Mouse (Mus musculus): ENCODE results near the gene Zbtb25.
A peak's percentile ranks its signal among the peaks of the same experiment; 100 is the strongest.

The Zbtb25 gene

DNA sequence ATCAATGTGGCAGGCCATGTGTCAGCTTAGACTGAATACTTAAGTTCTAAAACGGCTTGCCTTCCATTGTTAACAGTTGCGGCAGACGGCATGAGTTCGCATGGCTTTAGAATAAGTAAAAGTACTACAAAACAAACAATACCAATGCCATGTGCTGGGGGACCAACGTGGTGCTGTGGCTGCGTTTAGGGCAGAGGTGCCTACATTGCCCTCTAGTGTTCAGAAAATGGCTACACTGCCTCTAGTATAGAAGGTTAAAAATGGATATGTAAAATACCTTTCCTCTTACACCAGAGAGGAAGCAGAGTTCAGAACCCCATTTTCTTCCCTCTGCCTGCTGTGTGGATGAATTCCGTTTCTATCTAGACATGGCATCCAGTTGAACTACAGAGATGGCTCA is 7.2 kb upstream of the Zbtb25 start:
- no peak for DNase-seq (ENCODE audit: low spot score)

DNA sequence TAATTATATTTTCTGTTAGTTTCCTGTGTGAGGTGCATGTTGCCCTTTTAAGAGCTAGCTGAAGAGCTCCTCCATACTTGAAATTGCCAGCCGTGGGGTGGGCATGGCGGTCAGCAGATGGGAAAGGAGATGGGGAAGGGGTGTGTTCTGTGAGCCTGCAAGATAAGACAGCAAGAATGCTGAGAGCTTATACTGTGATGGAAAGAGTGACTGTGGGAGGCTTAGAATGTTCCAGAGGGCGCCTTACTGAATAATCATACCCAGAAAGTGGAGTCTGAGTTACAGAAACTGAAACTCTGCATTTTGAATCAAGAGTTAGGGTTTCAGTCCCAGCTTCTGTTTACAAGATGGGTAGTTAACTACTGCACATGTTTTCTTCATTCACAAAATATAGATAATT is 6.1 kb upstream of the Zbtb25 start:
- no peak for DNase-seq (ENCODE audit: low spot score)

DNA sequence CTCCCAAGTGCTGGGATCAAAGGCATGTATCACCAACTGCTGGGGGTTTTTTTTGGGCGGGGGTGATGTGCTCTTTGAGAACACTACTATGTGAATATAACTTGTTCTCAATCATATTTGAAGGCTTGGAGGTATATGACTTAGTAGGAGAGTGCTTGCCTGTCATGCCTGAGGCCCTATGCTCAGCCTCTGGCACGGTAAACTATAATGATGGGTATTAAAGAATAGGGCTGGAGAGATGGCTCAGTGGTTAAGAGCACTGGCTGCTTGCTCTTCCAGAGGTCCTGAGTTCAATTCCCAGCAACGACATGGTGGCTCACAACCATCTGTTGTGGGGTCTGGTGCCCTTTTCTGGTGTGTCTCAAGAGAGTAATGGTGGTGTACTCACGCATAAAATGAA is 5.5 kb upstream of the Zbtb25 start:
- DNase-seq (ENCODE audit: low spot score) = no peak

DNA sequence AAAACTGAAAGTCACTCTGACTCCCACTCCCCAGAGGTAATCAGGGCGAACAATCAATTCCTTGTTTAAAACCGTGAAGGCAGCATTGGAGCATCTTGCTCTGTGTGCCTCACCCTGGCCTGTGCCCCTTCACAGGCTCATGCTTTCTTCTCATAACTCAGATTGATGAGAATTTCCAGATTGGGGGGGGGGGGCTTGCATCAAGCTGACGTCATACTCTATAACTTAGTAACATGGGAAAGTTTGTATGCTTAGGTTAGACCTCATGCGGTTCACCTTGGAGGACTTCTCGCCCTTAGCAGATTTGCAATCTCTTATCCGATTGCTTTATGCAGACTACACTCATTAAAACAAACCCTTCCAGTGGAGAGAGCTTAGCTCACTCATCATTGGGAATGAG is 4.6 kb upstream of the Zbtb25 start:
- no peak for DNase-seq (ENCODE audit: low spot score)

DNA sequence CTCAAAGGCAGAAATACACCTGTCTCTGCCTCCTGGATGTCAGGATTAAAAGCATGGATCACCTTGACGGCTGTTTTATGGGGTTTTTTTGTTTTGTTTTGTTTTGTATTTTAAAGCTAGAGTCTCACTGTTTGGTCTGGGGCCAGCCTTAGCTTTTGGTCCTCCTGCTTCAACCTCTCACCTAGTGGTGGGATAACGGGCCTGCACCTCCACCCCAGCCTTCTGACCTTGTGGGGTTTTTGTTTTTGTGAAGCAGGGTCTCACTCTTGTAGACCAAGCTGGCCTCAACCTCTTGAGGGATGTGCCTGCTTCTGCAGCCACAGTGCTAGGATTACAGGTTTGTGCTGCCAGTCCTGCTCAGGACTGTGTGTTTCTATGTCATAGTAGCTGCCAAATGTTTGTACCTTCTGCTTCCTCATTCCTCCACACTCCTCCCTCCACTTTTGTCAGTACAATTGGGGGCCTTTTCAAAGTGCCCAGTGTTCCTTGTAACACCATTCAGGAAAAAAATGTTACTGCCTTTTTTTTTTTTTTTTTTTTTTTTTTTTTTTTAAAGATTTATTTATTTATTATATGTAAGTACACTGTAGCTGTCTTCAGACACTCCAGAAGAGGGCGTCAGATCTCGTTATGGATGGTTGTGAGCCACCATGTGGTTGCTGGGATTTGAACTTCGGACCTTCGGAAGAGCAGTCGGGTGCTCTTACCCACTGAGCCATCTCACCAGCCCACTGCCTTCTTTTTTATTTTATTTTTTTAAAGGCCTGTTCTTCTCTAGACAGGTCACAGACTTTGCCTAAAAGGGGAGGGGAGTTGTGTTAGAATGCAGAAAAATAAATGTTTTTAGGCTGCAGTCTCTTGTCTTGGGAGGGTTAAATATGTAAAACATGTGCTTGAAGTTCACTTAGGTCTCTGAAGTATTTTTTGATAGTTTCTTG is 3.7 kb upstream of the Zbtb25 start:
- DNase-seq (ENCODE audit: low spot score) = no peak

DNA sequence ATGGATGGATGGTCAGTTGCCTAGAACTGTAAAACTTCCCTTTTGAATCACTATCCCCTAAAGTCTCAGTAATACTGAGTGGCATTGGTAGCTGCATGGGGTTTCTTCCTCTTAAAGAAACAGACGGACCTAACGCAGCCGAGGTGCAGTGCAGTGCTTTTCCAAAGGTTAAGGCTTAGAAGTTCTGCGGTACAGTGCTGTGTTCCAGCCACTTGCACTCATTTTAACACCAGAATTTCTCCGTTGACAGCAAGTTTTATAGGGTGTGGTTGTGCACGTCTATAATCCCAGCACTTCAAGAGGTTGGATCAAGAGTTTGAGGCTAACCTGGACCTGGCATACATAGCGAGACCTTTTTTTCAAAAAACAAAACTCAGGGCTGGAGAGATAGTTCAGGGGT is 2.6 kb upstream of the Zbtb25 start:
- DNase-seq (ENCODE audit: low spot score) = no peak

DNA sequence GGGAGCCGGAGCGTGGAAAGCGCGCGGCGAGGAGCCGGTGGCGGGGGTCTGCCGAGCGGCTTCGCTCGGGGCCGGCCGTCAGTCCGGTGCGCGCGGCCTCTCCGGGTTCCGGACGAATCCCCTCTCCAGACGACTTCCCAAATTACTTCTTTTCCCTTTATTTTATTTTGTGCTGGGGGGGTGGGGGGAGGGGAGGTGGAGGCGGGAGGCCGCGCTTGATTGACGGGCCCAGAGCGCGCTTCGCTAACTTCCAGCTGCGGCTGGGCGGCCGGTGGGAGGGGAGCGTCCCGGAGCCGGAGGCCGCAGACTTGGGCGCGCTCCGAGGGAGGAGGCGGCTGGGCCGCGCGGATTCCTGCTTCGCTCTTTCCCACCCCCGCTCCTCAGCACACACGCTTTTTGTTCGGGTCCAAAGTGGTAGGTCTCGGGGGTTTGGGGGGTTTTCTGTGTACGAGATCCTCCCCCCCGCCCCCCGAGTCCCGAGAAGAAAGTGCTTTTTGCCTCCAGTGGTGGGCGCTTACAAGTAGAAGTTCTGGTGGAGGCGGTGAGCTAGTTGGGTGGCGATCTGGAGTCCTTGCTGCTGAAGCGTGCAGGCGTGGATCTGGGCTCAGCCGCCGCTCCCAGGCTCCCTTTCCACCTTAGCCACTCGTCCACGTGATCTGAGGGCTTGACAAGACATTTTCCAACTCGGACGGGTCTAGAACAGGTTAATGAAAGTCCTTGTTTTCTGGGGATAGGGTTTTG is 1.6 kb upstream of the Zbtb25 start:
- DNase-seq (ENCODE audit: low spot score) = no peak

DNA sequence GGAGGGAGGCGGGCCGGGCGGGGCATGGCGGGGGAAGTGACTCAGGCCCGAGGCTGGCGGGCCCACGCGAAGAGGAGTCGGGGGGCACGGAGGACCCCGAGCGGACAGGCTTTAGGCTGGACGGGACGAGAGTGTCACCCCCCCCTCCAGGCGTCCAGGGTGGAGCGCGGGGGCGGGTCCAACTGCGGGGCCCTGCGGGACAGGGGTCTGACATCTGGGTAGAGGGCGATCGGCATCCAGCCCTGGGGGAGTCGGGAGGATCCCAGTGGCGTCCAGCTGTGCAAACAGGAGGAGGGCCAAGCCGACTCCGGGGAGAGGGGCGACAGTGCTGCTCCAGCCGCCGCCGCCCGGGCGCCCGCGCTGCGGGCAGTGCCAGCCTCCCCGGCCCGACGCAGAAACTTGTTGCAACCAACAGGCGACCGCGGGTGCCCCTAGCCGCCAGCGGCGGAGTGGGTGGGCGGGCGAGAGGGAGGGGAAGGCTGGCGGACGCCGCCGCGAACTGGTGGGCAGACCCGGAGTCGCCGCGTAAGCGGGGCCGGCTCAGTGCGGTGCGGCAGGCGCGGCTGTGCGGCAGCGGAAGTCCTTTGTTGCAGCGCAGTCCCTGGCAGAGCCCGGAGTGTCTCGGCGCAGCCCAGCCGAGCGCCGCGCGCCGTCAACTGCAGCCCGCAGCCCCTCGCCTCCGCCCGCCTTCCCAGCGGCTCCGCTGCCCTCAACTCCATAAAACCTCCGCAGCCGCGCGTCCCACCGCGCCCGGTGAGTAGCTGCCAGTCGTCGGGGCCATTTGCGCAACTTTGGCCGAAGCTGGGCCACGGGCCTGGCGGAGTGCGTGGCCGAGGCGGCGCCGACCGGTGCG is 802 bp upstream of the Zbtb25 start, which contains the start of gene Zbtb1:
Gene Zbtb1 (plus strand): TSS at position 289 of the 853 bp plus-strand sequence.
- DNase-seq (ENCODE audit: low spot score) = no peak

DNA sequence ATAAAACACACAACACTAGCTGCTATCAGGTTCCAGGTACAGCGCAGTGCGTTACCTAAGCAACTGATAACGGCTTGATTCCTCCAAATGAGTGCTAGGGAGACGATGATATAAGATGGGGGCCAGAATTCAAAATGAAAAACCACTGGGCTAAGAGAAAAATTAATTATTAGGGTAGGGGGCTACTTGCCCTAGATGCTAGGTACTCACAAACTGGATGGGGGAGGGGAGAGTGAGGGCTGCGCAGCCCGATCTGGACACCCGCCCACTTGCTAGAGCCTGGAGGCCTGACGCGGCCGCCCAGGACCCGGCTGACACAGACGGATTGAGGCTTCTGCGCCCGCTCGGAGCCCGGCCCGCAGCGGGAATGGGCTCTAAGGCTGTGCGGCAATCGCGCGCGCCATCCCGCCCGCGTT is 604 bp downstream of the Zbtb25 start:
- DNase-seq (ENCODE audit: low spot score) = no peak

DNA sequence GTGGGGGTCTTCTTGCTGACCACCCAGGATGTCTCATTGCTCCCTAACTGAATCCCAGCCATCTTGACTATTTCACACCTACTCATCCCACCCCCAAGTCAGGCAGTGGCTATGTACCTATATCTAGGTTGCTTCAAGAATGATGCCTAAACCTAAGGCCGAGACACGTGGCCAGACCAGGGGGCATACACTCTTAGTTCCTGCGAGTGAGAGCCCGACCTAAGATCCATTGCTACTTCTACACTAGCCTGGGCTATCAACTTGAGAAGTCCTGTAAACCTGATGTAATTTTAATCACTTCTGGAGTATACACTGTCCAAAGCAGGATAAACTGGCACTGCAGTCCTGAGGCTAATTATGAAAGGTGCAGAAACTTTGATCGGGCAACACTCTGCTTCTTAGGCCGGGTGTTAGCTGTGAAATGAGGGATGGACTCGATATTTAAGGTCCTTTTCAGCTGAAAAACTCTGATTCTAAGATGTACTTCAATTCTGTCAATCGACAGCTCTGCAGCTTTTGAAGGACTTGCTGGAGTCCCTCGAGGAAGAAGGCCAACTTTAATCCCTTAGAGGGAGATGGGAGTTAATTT is 1.1 kb downstream of the Zbtb25 start:
- DNase-seq (ENCODE audit: low spot score) = no peak

DNA sequence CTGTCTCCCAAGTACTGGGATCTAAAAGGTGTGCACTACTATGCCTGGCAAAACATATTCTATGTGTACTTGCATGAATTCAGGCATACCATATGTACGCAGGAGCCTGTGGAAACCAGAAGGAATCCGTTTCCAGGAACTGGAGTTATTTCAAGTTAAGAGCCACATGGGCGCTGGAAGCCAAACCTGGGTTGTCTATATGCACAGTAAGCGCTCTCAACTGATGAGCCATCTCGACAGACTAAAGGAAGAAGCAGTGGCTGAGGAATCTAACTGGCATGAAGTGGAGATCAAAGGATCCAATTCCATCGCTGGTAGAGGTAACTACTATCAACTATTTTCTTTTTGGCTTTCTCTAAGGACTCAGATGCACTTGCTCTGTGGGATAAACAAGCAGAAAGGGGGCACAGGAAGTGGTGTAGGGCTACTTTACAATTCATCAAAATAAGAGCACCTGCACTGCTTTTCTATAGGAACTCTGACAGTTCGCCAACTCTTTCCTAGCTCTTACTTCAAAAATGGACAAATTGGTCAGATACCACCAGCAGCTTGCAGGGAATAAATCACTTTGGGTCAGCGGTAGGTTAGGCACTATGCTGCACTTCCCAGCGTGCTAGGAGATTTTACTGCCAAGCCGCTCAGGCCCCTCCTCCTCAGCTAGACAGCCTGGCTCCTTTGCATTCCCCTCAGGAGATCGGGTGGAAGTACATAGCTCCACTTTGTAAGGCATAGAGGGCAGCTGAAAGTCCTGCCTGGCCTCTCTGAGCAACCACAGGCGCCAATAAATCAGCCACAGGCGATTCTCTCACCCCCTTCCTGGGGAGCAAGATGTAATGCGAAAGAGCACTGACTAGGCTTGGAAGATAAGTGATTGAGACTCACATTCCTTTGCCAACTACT is 2.1 kb downstream of the Zbtb25 start:
- DNase-seq (ENCODE audit: low spot score) = no peak

DNA sequence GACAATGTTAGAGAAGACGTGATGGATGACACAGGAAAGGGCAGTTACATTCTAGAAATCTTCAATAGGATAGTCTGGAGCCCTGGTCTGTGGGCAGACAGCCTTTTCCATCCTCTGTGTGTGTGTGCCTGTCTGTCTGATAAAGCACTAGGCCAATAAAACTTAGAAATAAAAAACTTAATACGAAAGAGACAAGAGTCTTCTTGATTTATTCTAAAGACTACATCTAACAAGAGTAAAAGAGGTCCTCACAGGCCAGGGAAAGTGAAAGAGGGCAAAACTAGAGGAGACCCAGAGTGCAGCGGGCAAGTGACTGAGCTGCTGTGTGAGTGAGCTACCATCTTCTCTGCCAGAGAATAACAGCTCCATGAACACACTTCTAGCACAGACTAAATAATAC is 3.1 kb downstream of the Zbtb25 start:
- no peak for DNase-seq (ENCODE audit: low spot score)

DNA sequence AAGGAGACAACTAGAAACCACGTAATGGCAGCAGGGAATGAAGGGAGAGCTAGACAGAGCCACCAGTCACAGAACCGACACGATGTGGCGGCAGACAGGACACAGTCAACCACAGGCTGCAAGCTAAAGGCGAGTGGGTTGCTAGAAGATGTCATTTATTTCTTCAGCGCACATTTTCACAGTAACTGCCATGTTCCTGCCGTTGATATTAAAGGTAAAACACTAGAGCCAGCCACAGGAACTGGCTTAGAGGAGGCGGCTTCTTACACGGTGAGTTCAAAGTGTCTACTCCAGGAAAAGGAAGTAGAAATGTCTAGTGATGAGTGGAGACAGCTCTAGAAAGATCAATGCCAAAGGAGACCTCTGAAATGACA is 7.1 kb downstream of the Zbtb25 start:
- DNase-seq (ENCODE audit: low spot score) = no peak

DNA sequence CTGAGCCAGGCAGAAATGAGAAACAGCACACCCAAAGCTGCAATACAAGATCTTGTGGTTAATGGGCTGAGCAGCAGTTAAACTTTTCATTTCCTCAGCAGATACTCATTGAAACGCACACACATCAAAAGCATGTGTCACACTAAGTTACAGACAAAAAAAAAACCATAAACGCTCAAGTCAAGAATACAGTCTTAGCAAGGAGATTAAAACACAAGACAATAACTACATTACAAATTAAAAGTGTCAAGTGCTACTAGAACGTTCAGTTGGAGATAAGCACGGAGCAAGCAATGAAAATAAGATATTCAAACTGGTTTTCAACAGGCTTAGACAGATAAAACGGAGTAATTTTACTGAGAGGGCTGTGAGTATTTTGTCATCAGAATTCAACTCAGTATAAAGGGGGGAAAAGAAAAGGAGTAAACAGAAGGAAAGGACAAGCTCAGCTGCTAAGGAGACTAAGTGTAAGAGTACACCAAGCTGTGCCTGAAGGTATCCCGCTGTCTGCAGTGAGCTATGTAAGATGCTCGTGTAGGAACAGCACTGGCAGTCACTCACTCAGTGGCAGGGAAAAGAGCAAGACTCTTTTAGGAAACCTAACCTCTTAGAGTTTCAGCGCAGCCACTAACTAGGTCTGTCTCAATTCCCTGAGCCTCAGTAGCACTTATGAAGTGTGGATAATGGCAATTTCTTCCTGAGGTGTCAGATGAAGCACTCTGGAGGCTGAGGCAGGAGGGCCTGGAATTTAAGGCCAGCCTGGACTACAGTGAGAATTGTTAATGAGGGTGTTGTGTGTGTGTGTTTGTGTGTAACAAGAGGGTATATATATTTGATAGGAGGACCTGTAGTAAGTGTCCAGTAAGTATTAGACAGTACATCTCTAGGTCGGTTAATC is 7.7 kb downstream of the Zbtb25 start:
- no peak for DNase-seq (ENCODE audit: low spot score)

DNA sequence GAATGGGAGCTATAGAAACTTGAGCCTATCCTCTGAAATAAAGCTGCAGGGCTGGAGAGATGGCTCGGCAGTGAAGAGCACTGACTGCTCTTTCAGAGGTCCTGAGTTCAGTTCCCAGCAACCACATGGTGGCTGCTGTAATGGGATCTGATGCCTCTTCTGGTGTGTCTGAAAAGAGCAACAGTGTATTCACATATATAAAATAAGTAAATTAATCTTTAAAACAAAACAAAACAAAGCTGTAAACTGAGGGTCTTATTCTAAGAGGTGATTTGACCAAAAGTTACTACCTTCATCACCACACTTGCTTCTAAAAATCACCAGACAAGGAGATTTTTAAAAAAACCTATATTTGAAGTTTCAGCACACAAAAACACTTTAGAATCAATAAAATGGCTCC is 8.5 kb downstream of the Zbtb25 start:
- no peak for DNase-seq (ENCODE audit: low spot score)

DNA sequence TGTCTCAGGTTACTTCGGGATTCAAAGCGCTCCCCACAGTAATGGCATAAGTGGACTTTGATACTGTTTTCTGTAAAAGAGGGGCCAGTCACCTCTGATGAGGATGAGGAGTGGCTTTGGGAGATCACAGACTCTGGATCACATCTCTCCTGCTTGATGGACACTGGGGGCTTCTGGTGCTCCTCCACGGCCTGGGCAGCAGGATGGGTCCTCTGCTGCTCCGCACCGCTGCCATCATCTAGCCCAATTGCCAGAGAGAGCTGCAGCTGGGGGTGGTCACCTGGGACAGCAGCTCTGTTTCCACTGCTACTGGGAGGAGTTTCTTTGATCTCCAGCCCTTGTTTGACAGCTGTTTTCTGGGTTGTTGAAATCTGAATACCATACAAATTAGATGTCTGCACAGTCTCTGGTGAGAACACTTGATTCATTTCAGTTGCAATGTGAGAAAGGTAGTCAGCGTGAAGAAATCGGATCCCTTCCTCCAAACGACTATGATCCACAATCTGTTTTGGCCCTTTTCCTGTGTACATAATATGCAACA is 19.7 kb downstream of the Zbtb25 start:
- no peak for DNase-seq (ENCODE audit: low spot score)

DNA sequence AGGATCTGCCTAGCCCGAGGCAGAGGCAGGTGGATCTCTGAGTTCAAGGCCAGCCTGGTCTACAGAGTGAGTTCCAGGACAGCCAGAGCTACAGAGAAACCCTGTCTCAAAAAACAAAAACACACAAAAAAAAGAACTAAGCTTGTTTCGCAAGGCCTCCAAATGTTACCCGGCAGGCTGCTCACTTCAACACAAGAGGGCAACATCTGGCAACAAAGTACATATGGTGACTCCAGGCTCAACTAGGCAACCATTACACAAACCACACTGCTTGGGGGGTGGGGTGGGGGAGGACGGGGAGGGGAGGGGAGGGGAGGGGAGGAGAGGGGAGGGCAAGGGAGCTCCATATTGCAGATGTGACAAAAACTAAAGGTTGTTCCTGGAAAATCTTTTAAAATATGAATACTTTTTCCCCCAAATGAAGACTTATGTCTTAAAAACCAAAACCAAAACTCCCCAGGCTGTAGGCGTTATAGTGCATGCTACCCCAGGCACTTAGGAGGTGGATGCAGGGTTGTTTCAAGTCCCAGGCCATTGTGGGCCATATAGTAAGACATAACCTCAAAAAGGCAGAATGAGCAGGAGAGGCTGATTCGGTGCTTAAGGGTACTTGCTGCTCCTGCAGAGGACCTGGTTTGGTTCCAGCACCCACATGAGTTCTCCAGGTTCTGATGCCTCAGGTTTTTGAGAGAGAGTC is 23.5 kb downstream of the Zbtb25 start:
- no peak for DNase-seq (ENCODE audit: low spot score)

DNA sequence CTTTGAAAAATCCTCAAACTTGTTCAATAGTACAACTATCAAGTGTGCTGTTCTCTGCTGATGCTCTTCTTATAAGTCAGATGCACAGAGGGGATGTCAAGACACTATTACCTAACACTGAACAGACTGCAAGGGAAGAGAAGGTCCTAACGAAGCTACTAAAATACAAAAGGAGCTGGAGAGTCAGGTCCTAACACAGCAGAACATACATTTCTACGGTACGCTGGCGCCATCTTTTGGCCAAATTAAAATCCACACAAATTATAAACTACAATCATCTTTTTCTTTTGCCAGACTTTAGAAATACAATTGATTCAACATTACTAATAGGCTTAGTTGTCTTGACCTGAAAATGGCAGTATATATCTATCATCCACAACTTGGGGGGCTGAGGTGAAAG is 28.3 kb downstream of the Zbtb25 start:
- DNase-seq (ENCODE audit: low spot score) = peak; percentile 78
